Mouse (Mus musculus) lung, adult 2 months (tissue): Measurements from ENCODE around the gene Zmpste24. TPM values are rescaled to one million over a fixed set of nuclear protein-coding genes. Genes with fewer than 3 reads are reported as not detected.
A peak's percentile ranks its signal among the peaks of the same experiment; 100 is the strongest.

Source experiments
- DNase-seq: peaks from one replicate; pipeline ENCODE4 v3.0.0; 2022
- H3K4me1 ChIP-seq: fragments of 200-500 bp; 2 replicates; pipeline ENCODE4 v1.6.1; 2011; ENCODE audit warnings: low read length; ENCODE audit not compliant: control insufficient read depth, insufficient read depth
- H3K4me3 ChIP-seq: fragments of 200-500 bp; replicated peaks from 2 replicates; pipeline ENCODE3; 2011; ENCODE audit warnings: low read depth, mild to moderate bottlenecking, control low read depth, low read length; ENCODE audit errors: extremely low read depth
- CTCF ChIP-seq: fragments of 200-500 bp; IDR thresholded peaks from 2 replicates; pipeline ENCODE4 v1.5.1; 2011; ENCODE audit warnings: mild to moderate bottlenecking, low read length, control low read depth; ENCODE audit not compliant: insufficient read depth
- POLR2A ChIP-seq: fragments of 200-500 bp; IDR thresholded peaks from 2 replicates; pipeline ENCODE4 v1.6.1; 2011; ENCODE audit warnings: low read depth, mild to moderate bottlenecking, control low read depth, low read length, borderline replicate concordance; ENCODE audit errors: extremely low read depth
- WGBS: fragments of 180-500 bp; shearing (Covaris S2); methylation state at CpG from one replicate; pipeline ENCODE4 v1.1.7; 2018; 5-methylcytosine and 5-hydroxymethylcytosine counted together
- polyA plus RNA-seq: library from polyadenylated mRNA; depleted of rRNA; stranded (reverse); fragments of >200 nt; gene quantifications from 2 replicates; pipeline ENCODE4 v1.2.3, GENCODE M21; 2012

Zmpste24 gene
- polyA plus RNA-seq, 1 experiment, result 23.1 TPM

- TF ChIP-seq POLR2A (no peak), CTCF (no peak)
- 49% methylated on average over 2 of the region's 2 CpGs for WGBS
- DNase-seq, result no peak
- Histone ChIP-seq H3K4me1 (no peaks in the 10 kb centered on the region), H3K4me3 (no peak overlapping the region)
Measured at GRCm38 (mm10) chr4:121057032-121057431, 41.0 kb downstream of the Zmpste24 start.

- Histone ChIP-seq H3K4me1 (no peaks in the 10 kb centered on the region), H3K4me3 (no peak overlapping the region)
- no peak for DNase-seq
- peak; percentile 67 for TF ChIP-seq CTCF
- no peak for TF ChIP-seq POLR2A
- 61% methylated on average over 3 of the region's 3 CpGs for WGBS
Measured at GRCm38 (mm10) chr4:121056342-121056741, 41.7 kb downstream of the Zmpste24 start.

GRCm38 (mm10) chr4:121052454-121053323 lies 45.4 kb downstream of the Zmpste24 start:
- WGBS, result 15% methylated on average over 35 of the region's 35 CpGs
- Histone ChIP-seq H3K4me1 (no peaks in the 10 kb centered on the region), H3K4me3 (no peak overlapping the region)

GRCm38 (mm10) chr4:121051863-121052262 lies 46.2 kb downstream of the Zmpste24 start:
- DNase-seq, result no peak
- no peaks in the 10 kb centered on the region for H3K4me1 ChIP-seq
- no peak overlapping the region for H3K4me3 ChIP-seq
- 47% methylated on average over 4 of the region's 4 CpGs for WGBS
- TF ChIP-seq CTCF, result no peak
- TF ChIP-seq POLR2A, result no peak

More at GRCm38 (mm10) chr4:121052454-121053323, 45.4 kb downstream of the Zmpste24 start:
- no peak for DNase-seq
- TF ChIP-seq POLR2A, result no peak
- no peak for TF ChIP-seq CTCF

- Histone ChIP-seq H3K4me3 (no peak overlapping the region), H3K4me1 (no peaks in the 10 kb centered on the region)
- no peak for DNase-seq
- 75% methylated on average over 3 of the region's 3 CpGs for WGBS
- no peak for TF ChIP-seq POLR2A
- TF ChIP-seq CTCF, result no peak
Measured at GRCm38 (mm10) chr4:121042946-121043345, 55.1 kb downstream of the Zmpste24 start.

DNA sequence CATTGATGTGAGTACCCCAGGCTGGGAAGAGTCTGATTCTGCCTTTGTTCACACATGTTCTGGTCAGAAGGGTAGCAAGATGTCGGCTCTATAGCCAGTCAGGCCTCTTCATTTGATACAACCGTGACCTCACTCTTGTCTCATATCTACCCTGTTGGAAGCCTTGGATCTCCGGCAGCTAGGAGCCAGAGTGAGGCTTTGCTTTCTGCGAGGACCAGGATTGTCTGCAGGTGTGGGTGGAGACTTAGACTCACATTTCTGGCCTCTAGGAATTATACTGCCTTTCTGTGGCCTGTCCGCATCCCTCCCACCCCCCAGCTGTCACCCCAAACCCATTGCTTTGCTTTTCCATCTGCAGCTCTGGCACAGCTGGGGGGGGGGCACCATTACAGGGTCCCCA lies 55.6 kb downstream of the Zmpste24 start:
- DNase-seq, result no peak
- TF ChIP-seq POLR2A (no peak), CTCF (no peak)
- Histone ChIP-seq H3K4me1 (no peaks in the 10 kb centered on the region), H3K4me3 (no peak overlapping the region)
- WGBS, result 83% methylated on average over 5 of the region's 5 CpGs

DNA sequence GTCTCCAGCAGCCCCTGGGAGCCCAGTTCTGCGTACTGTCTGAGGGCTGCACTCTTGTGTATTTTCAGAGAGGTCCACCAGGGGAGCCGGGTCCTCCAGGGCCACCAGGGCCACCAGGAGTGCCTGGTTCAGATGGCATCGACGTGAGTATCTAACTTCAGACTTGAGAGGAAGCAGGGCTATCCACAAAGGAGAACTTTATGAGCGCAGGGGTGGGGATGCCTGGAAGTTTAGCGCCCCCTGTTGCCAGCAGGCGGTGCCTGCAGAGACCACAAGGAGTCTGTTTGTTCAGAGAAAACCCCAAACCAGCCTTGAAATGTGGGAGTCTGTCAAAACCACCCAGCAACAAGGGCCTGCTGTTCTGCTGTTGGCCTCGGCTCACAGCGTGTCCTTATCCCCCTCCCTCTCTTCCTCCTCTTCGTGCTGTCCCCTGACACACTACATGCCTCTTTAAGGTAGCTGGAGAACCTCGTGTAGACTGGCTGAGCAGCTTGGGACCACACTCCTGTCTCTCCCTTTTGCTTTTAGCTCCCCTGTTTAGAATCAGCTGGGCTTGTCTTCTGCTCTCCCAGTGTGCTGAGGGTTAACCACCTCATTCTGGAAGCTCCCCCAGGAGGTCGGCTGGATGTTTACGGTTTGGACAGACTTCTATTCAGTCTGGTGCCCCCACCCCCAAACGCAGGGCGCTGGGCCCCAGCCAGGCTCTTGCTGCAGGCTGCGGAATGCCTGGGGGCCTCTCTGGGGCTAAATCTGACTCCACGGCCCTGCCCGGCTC lies 57.0 kb downstream of the Zmpste24 start:
- WGBS, result 12% methylated on average over 18 of the region's 18 CpGs
- H3K4me3 ChIP-seq, result no peak overlapping the region
- TF ChIP-seq POLR2A (no peak), CTCF (peak; percentile 80)
- H3K4me1 ChIP-seq, result no peaks in the 10 kb centered on the region
- DNase-seq, result peak; percentile 33

DNA sequence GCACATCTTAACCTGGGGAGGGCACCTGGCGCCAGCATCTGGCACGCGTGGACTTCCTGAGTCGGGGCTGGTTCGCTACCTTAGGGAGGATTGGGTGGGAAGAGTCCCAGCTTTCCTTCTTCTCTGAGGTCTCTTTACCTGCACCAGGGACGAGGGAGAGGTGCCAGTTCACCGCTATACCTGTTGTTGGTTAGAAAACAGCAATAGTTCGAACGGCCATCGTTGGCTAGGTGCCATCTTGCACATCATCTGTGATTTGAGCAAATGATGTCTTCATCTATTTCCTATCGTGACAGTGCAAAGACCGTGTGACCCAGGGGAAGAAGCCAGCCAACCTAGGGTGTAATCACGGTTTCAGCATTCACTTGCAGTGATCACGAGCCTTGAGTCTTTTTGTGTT lies 57.7 kb downstream of the Zmpste24 start:
- H3K4me3 ChIP-seq, result no peak overlapping the region
- TF ChIP-seq CTCF (no peak), POLR2A (no peak)
- H3K4me1 ChIP-seq, result no peaks in the 10 kb centered on the region
- WGBS, result 56% methylated on average over 14 of the region's 14 CpGs
- DNase-seq, result no peak

DNA sequence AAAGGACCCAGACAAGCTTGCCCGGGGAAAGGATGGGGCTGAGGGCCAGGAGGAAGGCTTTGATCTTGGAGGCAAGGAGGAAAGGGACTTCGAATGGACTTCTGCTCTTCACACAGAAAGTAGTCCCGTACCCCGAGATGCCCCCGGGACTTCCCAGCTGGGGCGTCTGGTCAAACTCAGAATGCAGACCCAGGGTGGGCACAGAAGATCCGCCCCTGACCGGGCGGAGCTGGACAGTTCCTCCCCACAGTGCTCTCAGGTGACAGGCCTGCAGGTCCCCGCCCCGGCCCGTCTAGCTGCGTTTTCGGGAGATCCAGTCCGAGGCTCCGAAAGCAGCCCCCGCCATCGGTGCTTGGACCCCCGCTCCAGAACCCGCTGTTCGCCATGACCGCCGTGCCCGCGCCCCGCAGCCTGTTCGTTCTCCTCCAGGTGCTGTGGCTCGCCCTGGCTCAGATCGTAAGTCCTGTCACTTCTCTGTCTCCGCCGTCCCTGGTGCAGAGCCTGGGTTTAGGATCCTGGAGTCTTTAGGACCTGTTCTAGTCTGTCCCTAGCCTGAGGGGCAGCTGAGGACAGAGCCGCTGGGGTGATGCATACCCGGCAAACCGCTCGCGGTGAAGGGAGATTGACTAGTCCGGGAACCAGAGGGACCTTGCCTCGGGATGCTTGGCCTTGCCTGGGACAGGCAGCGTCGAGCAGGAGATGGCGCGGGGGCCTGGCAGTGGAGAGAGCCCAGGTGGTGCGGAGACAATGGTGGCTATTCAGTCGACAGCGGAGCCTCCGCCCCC lies 58.5 kb downstream of the Zmpste24 start, which contains the start of gene Col9a2:
Gene Col9a2, plus strand, starts transcription at position 55 of the 785 bp plus-strand sequence.
- Histone ChIP-seq H3K4me1 (no peaks in the 10 kb centered on the region), H3K4me3 (no peak within 1 kb of the TSS)
- no peak for DNase-seq
- no peak for TF ChIP-seq POLR2A
- no peak for TF ChIP-seq CTCF
- 6% methylated on average over 46 of the region's 46 CpGs for WGBS

DNA sequence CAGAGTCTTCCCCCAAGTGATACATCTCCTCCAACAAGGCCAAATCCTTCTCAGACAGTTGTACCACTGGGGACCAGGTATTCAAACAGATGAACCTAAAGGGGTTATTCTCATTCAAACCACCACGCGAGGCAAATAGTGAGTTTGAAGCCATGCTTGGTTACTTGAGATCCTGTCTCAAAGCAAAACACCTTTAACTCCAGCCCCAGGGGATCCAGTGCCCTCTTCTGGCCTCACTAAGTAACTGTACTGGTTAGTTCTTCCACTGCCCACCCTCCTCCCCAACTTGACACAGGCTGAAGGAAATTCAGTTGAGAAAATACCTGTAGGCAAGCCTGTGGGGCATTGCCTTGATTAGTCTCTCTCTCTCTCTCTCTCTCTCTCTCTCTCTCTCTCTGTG lies 65.0 kb downstream of the Zmpste24 start:
- H3K4me3 ChIP-seq, result no peak overlapping the region
- no peak for TF ChIP-seq CTCF
- no peak for TF ChIP-seq POLR2A
- no peaks in the 10 kb centered on the region for H3K4me1 ChIP-seq
- 66% methylated on average over 2 of the region's 2 CpGs for WGBS
- no peak for DNase-seq
